Mouse (Mus musculus) macrophage (primary cell): ENCODE results near the gene Btbd35f7. TPM values are rescaled to one million over a fixed set of nuclear protein-coding genes. Genes with fewer than 3 reads are reported as not detected.
"Not testable (repeated sequence)": the region's sequence is repeated elsewhere in the genome, so short reads cannot be mapped to it uniquely, and the experiment has no call there.

ENCODE experiments used
- H3K27ac ChIP-seq: fragments of 350-480 bp; formaldehyde crosslinking; 2 replicates; pipeline ENCODE4 v1.9.0; 2021
- H3K36me3 ChIP-seq: fragments of 350-480 bp; formaldehyde crosslinking; 2 replicates; pipeline ENCODE4 v1.9.0; 2021; ENCODE audit errors: inconsistent target
- H3K4me3 ChIP-seq: fragments of 350-480 bp; formaldehyde crosslinking; 2 replicates; pipeline ENCODE4 v1.9.0; 2021; ENCODE audit errors: inconsistent target
- H3K79me2 ChIP-seq: fragments of 350-480 bp; formaldehyde crosslinking; 2 replicates; pipeline ENCODE4 v1.9.0; 2021; ENCODE audit errors: inconsistent target
- WGBS: methylation state at CpG from one replicate; pipeline ENCODE4 v1.1.7; 2026; ENCODE audit warnings: inconsistent platforms; ENCODE audit not compliant: missing documents; 5-methylcytosine and 5-hydroxymethylcytosine counted together
- polyA plus RNA-seq: library from polyadenylated mRNA; stranded (reverse); fragments of 250-400 nt; gene quantifications from 3 replicates; pipeline ENCODE4 v1.2.4, GENCODE M21; 2018; ENCODE audit warnings: inconsistent platforms
- total RNA-seq, 78 experiments: library from RNA; depleted of rRNA; stranded (reverse); fragments of 250-400 nt; gene quantifications; 1 replicate in 9 of 78; 2 replicates in 24 of 78; 3 replicates in 43 of 78; 4 replicates in 2 of 78; pipeline ENCODE4 v1.2.4; 2018; ENCODE audit warnings: inconsistent platforms in 56 of 78

The Btbd35f7 gene
- not detected for total RNA-seq (2018; cell fraction: chromatin; rRNA removed)
- not detected for total RNA-seq (2018; cell fraction: cytosol; rRNA removed)
- total RNA-seq (2018; cell fraction: nucleus; rRNA removed): not detected
- polyA plus RNA-seq: not detected in 3 replicates

- WGBS: no CpG with 5 or more reads among the region's 2 CpGs
- H3K27ac ChIP-seq, H3K4me3 ChIP-seq, H3K36me3 ChIP-seq, H3K79me2 ChIP-seq: not testable (repeated sequence)
These were observed at the start of gene Btbd35f7 for GRCm38 (mm10) chrX:5668767-5669166. Gene Btbd35f7, plus strand, starts transcription at chrX:5669067.

Other genes with a start within 250 kb of the Btbd35f7 start
- not detected in 3 replicates for gene Mycs, start 199.8 kb upstream of the Btbd35f7 start, polyA plus RNA-seq